Mouse (Mus musculus): ENCODE measurements at regions not wholly inside any gene's neighbourhood (a gene's known extent, or its start where the extent isn't known, plus 50 kb on each side); places are given as distances from the start of the nearest gene placed in this dataset.

GRCm38 (mm10) chr1:57164443-57164842, 186.0 kb upstream of the Satb2 start:
- no peak for ATAC-seq (ENCODE audit: insufficient number of reproducible peaks, low FRiP score, low TSS enrichment)

DNA sequence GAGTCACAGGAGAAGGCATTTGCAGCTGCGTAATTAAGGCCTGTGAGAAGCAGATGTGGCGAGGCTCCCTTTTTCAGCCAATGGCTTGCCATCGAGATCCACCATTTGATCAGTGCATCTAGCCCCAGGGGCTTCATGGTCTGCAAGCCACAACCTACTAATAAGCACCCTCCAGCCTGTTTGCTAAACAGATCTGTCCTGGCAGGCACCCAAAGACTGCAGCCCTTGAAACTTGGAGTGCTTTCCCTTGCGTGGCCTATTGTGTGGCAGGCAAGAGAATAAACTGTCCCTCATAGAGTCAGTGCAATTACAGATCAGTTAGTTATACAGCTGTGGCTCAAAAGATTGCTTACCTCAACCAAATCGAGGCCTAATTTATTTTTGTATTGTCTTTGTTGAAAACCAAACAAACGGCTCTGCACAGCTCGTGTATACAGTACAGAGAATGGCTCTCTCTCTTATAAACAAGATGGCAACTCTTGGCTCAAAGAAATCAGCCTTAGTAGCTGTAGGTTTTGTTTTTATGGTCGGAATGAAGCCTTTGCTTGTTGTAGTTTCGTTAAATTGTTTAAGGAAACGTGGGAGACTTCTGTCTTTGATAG, 195.9 kb upstream of the Satb2 start:
- no peak for ATAC-seq (ENCODE audit: insufficient number of reproducible peaks, low FRiP score, low TSS enrichment)

GRCm38 (mm10) chr1:57188796-57189319, 188.6 kb upstream of the 1700066M21Rik start:
- no peak for ATAC-seq (ENCODE audit: insufficient number of reproducible peaks, low FRiP score, low TSS enrichment)

DNA sequence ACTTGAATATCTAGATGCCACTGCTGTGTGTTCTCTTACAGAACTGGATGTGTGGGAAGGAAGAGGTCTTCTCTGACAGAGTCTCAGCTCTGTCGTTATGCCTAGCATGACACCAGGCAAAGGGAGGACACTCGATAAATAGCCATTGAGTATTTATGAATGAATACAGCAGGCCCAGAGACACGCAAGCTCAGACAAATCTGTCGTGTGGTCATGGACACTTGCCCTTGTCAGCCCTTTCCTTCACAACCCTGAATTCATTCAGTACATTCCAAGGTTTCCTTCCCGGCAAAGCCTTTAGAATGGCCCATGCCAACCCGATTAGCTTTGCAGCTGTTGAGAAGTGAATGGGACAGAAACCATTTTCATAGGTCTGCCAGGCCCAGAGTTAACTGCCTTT, 176.1 kb upstream of the 1700066M21Rik start:
- no peak for ATAC-seq (ENCODE audit: insufficient number of reproducible peaks, low FRiP score, low TSS enrichment)

DNA sequence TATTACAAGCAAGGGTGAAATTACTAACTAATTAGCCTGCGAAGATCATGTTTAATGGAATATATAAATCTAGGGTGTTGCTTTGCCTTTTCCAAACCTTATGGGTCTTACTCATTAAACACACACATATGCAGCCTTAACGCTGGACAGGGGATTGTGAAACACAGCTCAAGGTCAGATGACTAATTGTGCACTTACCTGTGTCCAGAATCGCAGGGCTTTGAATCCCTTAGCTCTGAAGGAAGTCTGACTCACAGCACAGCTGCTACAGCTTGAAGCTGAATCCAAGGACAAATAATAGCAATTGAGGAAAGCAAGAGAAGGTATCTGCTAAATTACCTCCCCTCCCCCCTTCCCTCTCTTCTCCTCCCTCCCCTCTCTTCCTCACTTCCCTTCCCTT, 173.1 kb upstream of the 1700066M21Rik start:
- no peak for ATAC-seq (ENCODE audit: insufficient number of reproducible peaks, low FRiP score, low TSS enrichment)

DNA sequence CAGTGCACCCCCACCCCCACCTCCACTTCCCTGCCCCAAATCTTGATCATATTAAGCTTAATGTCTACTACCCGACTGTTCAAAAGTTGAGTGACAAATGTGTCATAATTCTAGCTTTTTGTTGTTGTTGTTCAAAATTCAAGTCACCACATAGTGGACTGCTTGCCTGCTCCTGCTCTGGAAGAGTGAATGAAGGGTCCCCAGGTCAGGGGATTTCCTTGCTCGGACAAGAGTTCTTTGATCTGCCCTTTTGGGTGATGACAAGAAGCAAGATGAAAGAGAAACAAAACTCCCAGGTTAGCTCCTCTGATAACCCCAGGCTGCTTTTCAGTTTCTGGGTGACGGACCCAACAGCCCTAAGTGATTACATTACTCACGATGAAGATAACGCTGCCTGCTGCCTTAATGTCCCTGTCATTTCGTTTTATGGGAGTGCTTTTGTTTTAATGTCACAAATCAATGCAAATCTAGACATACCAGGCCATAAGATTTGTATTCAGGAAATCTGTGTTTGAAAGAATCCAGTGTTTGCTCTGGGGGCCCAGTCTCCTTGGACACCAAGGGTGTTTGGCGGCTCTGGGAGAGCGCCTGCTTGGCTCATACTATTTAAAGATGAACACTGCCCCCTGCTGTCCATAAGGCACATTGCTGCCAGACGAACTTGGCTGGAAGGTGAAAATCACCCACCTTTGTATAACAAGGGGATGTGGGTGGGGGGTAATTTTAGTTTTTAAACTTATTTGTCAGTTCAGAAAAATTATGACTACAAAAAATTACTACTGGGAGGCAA, 172.0 kb upstream of the 1700066M21Rik start:
- ATAC-seq (ENCODE audit: insufficient number of reproducible peaks, low FRiP score, low TSS enrichment) = peak; percentile 46; the same call in 1 of the 2 replicates

- ATAC-seq (ENCODE audit: insufficient number of reproducible peaks, low FRiP score, low TSS enrichment) = no peak
These were observed 170.9 kb upstream of the 1700066M21Rik start for GRCm38 (mm10) chr1:57206496-57206895.

- ATAC-seq (ENCODE audit: insufficient number of reproducible peaks, low FRiP score, low TSS enrichment) = no peak
These were observed 170.5 kb upstream of the 1700066M21Rik start for GRCm38 (mm10) chr1:57206944-57207343.

DNA sequence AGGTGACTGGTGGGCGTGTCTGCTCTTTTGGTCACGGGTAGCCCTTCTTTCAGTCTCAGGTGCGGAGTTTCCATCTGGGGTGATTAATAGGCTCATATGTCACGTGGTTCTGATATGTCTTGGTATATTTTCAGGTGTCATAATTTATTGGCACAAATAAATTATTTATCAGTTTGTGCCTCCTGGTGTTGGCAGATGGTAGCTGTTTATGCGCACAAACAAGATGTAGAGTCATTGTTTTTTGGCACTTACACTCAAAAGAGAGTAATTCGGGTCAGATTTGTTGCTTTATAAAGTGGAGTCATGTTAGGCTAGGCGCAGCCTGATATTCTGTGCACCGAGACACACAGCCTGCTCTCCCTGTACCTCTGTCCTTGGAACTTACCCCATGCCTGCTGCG, 169.0 kb upstream of the 1700066M21Rik start:
- no peak for ATAC-seq (ENCODE audit: insufficient number of reproducible peaks, low FRiP score, low TSS enrichment)

DNA sequence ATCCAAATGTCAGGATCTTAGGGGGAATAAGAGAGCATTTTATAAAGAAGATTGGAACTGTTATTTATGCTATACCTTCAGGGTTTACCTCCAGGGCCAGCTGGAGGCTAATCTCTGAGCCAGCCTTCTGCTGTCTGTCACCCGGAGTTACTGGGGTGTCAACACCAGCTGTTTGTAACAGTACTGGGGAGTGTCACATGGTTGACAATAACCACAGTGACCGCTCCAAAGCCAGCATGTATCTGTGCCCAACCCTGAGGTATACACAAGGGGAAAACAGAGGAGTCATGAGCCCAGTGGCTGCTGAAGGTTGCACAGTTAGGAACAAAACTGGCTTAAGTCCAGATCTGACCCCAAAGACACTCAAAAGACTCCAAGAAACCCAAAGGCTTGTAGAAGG, 168.1 kb upstream of the 1700066M21Rik start:
- ATAC-seq (ENCODE audit: insufficient number of reproducible peaks, low FRiP score, low TSS enrichment) = no peak

DNA sequence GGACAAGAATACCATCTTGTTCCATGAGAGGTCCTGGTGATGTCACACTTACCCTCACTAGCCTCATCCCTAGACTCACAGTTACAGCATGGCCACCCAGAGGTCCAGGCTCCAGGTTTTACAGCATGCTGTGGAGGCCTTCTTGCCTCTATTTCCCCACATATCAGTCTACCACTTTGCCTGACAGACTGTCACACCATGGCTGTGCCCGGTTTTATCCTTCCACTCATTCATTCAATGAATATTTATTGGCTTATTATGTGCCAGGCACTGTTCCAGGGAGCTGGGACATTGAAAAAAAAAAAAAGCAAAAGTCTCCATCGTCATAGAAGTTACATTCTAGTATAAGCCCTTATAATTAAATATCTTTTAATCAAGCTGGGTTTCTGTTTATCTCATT, 166.4 kb upstream of the 1700066M21Rik start:
- no peak for ATAC-seq (ENCODE audit: insufficient number of reproducible peaks, low FRiP score, low TSS enrichment)

GRCm38 (mm10) chr1:57213428-57213874, 164.0 kb upstream of the 1700066M21Rik start:
- no peak for ATAC-seq (ENCODE audit: insufficient number of reproducible peaks, low FRiP score, low TSS enrichment)

DNA sequence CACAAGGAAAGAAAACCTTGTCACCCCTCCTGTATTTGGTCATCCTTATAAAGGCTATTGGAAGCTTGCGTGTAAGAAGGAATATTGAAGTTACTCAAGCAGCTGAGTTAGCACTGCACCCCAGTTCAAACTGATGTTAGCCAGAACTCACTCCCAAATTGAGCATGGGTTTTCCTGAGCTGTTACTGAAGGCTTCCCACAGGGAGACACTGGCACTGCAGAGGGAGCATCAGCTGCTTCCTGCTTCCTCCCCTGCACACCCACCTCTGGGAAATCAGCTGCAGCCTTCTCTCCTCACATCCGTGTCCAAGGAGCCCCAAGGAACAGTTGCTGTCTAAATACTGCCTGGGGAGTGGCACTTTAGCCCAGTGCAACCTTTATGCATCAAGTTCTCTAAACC, 163.2 kb upstream of the 1700066M21Rik start:
- no peak for ATAC-seq (ENCODE audit: insufficient number of reproducible peaks, low FRiP score, low TSS enrichment)

DNA sequence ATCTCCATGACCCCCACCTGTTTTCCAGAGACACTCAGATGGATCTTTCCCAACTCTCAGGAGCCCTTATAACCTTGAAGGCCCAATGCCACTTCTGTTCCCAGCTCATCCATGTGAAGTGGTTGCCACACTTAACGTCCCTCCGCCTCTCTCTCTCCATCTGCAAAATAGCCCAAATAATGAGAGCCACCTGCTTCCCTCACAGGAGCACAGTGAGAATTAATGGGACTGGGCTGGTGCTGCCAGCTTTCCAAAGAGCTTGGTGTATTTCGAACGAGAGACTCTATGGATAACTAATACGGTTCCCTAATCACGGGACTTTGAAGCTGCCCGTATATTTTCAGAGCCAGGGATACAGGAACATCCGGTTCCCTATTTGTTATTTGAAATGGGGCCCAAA, 159.8 kb upstream of the 1700066M21Rik start:
- ATAC-seq (ENCODE audit: insufficient number of reproducible peaks, low FRiP score, low TSS enrichment) = no peak

- ATAC-seq (ENCODE audit: insufficient number of reproducible peaks, low FRiP score, low TSS enrichment) = no peak
These were observed 159.3 kb upstream of the 1700066M21Rik start for GRCm38 (mm10) chr1:57218127-57218526.

GRCm38 (mm10) chr1:57218616-57219015, 158.8 kb upstream of the 1700066M21Rik start:
- no peak for ATAC-seq (ENCODE audit: insufficient number of reproducible peaks, low FRiP score, low TSS enrichment)

DNA sequence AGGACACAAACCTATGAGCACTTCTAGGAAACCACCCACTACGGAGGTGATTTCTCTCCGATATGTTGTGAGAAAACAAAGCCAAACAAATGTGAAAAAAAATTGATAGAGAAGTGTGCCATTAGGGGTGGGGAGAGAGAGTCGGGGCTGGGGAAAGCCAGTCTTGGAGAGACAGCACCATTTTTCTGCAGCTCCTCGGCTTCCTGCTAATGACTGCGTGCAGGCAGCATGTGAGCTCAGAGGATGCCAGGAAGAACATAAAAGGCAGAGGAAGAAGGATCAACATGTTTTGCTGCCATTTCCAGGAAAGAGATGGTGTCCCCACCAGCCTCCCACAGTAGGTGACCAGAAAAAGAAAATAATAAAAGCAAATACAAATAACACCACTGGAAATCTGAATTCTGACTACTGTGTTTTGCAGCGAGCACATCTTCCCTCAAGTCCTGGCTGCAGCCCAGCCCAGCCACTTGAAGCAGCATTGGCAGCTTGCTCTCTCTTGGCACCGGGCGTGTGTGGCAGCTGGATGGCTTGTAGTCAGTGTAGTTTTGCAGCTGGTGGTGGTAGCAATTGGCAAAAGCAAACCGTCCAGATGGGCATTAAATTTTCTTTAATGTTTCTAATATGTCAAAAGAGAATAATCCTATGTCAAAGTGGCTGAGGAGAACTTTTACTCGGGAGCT, 152.9 kb upstream of the 1700066M21Rik start:
- ATAC-seq (ENCODE audit: insufficient number of reproducible peaks, low FRiP score, low TSS enrichment) = no peak

GRCm38 (mm10) chr1:57243607-57244408, 133.6 kb upstream of the 1700066M21Rik start:
- no peak for ATAC-seq (ENCODE audit: insufficient number of reproducible peaks, low FRiP score, low TSS enrichment)

GRCm38 (mm10) chr1:57259626-57260025, 117.8 kb upstream of the 1700066M21Rik start:
- no peak for ATAC-seq (ENCODE audit: insufficient number of reproducible peaks, low FRiP score, low TSS enrichment)

GRCm38 (mm10) chr1:57265012-57265760, 112.2 kb upstream of the 1700066M21Rik start:
- no peak for ATAC-seq (ENCODE audit: insufficient number of reproducible peaks, low FRiP score, low TSS enrichment)
